Mouse (Mus musculus) bone marrow macrophage, adult 2 months (primary cell): ENCODE measurements around the gene Usp54.

ENCODE experiments used
- CTCF ChIP-seq: IDR thresholded peaks from 2 replicates; pipeline ENCODE4 v1.5.1; 2012; ENCODE audit warnings: low read depth, mild to moderate bottlenecking, low read length, moderate library complexity
- POLR2A ChIP-seq: IDR thresholded peaks from 2 replicates; pipeline ENCODE4 v1.6.1; 2012; ENCODE audit warnings: mild to moderate bottlenecking, low read depth, low read length, borderline replicate concordance

GRCm38 (mm10) chr14:20607396-20608126 lies 33.3 kb downstream of the Usp54 start:
- TF ChIP-seq POLR2A: no peak
- TF ChIP-seq CTCF: no peak
